ENCODE assay signal across 24 mouse cellular contexts in the genomic region with DNA sequence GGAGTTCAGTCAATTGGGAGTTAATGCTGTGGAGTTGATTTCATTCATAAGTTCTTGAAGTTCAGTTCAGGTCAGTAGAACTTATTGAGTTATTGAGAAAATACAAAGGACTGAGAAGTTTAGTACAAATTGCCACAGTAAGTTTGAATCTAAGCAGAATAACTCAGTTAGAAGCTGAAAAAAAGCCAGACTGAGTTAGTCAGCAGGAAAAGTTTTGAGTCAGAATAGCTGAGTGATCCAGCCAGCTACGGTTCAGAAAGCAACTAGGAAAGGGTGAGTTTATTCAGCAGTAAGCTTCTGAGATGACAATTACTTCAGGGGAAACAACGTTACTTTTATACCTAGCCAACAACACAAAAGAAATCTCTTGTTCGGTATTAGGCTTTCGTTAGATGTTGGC.
"Had no signal": no experiment of that assay in that cellular context is flagged by ENCODE, and none has a peak within 500 bp of the region (broad histone marks: within the 10 kb centered on the region; RNA-seq: fewer than 3 reads in every experiment).

No protein-coding gene starts in this region.

- H3K9me3 ChIP-seq: intestine, embryonic 15.5 days; kidney, embryonic 15.5 days; limb, embryonic 10.5 days; liver, embryonic 12.5 days; liver, embryonic 15.5 days; lung, embryonic 15.5 days; midbrain, embryonic 12.5 days; midbrain, embryonic 15.5 days; neural tube, embryonic 12.5 days; stomach, embryonic 15.5 days had no signal

- H3K27ac ChIP-seq: intestine, embryonic 15.5 days; kidney, embryonic 15.5 days; layer of hippocampus, adult 2 months; limb, embryonic 10.5 days; limb, embryonic 13.5 days; liver, embryonic 12.5 days; liver, embryonic 15.5 days; lung, embryonic 15.5 days; macrophage; midbrain, embryonic 12.5 days; midbrain, embryonic 15.5 days; neural tube, embryonic 12.5 days; neural tube, embryonic 15.5 days; stomach, embryonic 15.5 days had no signal

- H3K4me2 ChIP-seq: intestine, embryonic 15.5 days; kidney, embryonic 15.5 days; limb, embryonic 13.5 days; liver, embryonic 12.5 days; liver, embryonic 15.5 days; lung, embryonic 15.5 days; midbrain, embryonic 12.5 days; midbrain, embryonic 15.5 days; neural tube, embryonic 12.5 days; neural tube, embryonic 15.5 days; stomach, embryonic 15.5 days had no signal

- H3K36me3 ChIP-seq: intestine, embryonic 15.5 days; kidney, embryonic 15.5 days; limb, embryonic 10.5 days; limb, embryonic 13.5 days; liver, embryonic 12.5 days; liver, embryonic 15.5 days; lung, embryonic 15.5 days; midbrain, embryonic 12.5 days; midbrain, embryonic 15.5 days; neural tube, embryonic 12.5 days; neural tube, embryonic 15.5 days; stomach, embryonic 15.5 days had no signal

- H3K4me3 ChIP-seq: intestine, embryonic 15.5 days; kidney, embryonic 15.5 days; layer of hippocampus, adult 2 months; limb, embryonic 10.5 days; limb, embryonic 13.5 days; liver, embryonic 12.5 days; liver, embryonic 15.5 days; lung, embryonic 15.5 days; midbrain, embryonic 12.5 days; midbrain, embryonic 15.5 days; neural tube, embryonic 12.5 days; neural tube, embryonic 15.5 days; stomach, embryonic 15.5 days had no signal

- H3K4me1 ChIP-seq: intestine, embryonic 15.5 days; kidney, embryonic 15.5 days; limb, embryonic 10.5 days; limb, embryonic 13.5 days; liver, embryonic 12.5 days; liver, embryonic 15.5 days; lung, embryonic 15.5 days; midbrain, embryonic 12.5 days; midbrain, embryonic 15.5 days; neural tube, embryonic 12.5 days; neural tube, embryonic 15.5 days; stomach, embryonic 15.5 days had no signal

- H3K9ac ChIP-seq: intestine, embryonic 15.5 days; kidney, embryonic 15.5 days; limb, embryonic 13.5 days; liver, embryonic 12.5 days; liver, embryonic 15.5 days; lung, embryonic 15.5 days; midbrain, embryonic 12.5 days; midbrain, embryonic 15.5 days; neural tube, embryonic 12.5 days; neural tube, embryonic 15.5 days; stomach, embryonic 15.5 days had no signal

- ATAC-seq: intestine, embryonic 15.5 days; liver, embryonic 12.5 days; midbrain, embryonic 15.5 days had no signal

- H3K27me3 ChIP-seq: intestine, embryonic 15.5 days; kidney, embryonic 15.5 days; limb, embryonic 13.5 days; liver, embryonic 12.5 days; liver, embryonic 15.5 days; lung, embryonic 15.5 days; midbrain, embryonic 12.5 days; midbrain, embryonic 15.5 days; neural tube, embryonic 12.5 days; neural tube, embryonic 15.5 days; stomach, embryonic 15.5 days had no signal

- DNase-seq: kidney, postnatal 10 days; layer of hippocampus, adult 9-11 months; liver; lung, adult 18-20 months; lung, postnatal 10 days; right cerebral cortex, adult 18-20 months; right cerebral cortex, postnatal 14 days; right cerebral cortex, postnatal 4 days; spleen, adult 18-20 months; thymus, postnatal 25 days had no signal
